Mouse (Mus musculus) hindbrain, embryonic 14.5 days (tissue): Measurements from ENCODE around the gene Fcgr1. TPM values are rescaled to one million over a fixed set of nuclear protein-coding genes. Genes with fewer than 3 reads are reported as not detected.
A peak's percentile ranks its signal among the peaks of the same experiment; 100 is the strongest.
"Not testable (repeated sequence)": the region's sequence is repeated elsewhere in the genome, so short reads cannot be mapped to it uniquely, and the experiment has no call there.

Experiments
- ATAC-seq: fragments of 200-750 bp; cut with Nextera tagmentation; 2 replicates; pipeline ENCODE4 v1.8.0; 2017; ENCODE audit warnings: moderate number of reproducible peaks, mild to moderate bottlenecking, moderate TSS enrichment, moderate library complexity; ENCODE audit not compliant: low FRiP score
- DNase-seq: peaks from one replicate; pipeline ENCODE4 v3.0.0-alpha.2; 2015; ENCODE audit warnings: low spot score
- H3K27ac ChIP-seq: fragments of 300-500 bp; sonication (generic); 2 replicates; pipeline ENCODE4 v1.5.1; 2014; ENCODE audit warnings: mild to moderate bottlenecking, moderate library complexity
- H3K27me3 ChIP-seq: fragments of 300-500 bp; sonication (generic); 2 replicates; pipeline ENCODE4 v1.6.1; 2014; ENCODE audit warnings: mild to moderate bottlenecking, low read length, mixed read lengths; ENCODE audit not compliant: control insufficient read depth, insufficient read depth
- H3K36me3 ChIP-seq: fragments of 300-500 bp; sonication (generic); replicated peaks from 2 replicates; pipeline ENCODE4 v1.6.1; 2014; ENCODE audit not compliant: control insufficient read depth, insufficient read depth
- H3K4me1 ChIP-seq: fragments of 300-500 bp; sonication (generic); replicated peaks from 2 replicates; pipeline ENCODE4 v1.6.1; 2014; ENCODE audit warnings: antibody characterized with exemption, low read length, mixed read lengths; ENCODE audit not compliant: control insufficient read depth, insufficient read depth
- H3K4me2 ChIP-seq: fragments of 300-500 bp; sonication (generic); replicated peaks from 2 replicates; pipeline ENCODE4 v1.6.1; 2014; ENCODE audit warnings: mild to moderate bottlenecking, moderate library complexity
- H3K4me3 ChIP-seq: fragments of 300-500 bp; sonication (generic); replicated peaks from 2 replicates; pipeline ENCODE4 v1.5.1; 2014; ENCODE audit warnings: mild to moderate bottlenecking, low read length
- H3K9ac ChIP-seq: fragments of 300-500 bp; sonication (generic); 2 replicates; pipeline ENCODE4 v1.6.1; 2014
- H3K9me3 ChIP-seq: fragments of 300-500 bp; sonication (generic); 2 replicates; pipeline ENCODE4 v1.6.1; 2016; ENCODE audit warnings: low read length; ENCODE audit not compliant: control insufficient read depth
- WGBS: fragments of 180-500 bp; shearing (Covaris S2); extraction: QIAGEN DNeasy Blood & Tissue Kit; methylation state at CpG from one replicate; pipeline ENCODE4 v1.1.7; 2014; 5-methylcytosine and 5-hydroxymethylcytosine counted together
- polyA plus RNA-seq: library from polyadenylated mRNA; unstranded; fragments of >200 nt; fragmentation: Nextera tagmentation; extraction: Ambion mirVana; gene quantifications from 2 replicates; pipeline ENCODE4 v1.2.1, GENCODE M21; 2014

The Fcgr1 gene
- polyA plus RNA-seq, 1 experiment from 2014 or later, result 3.1 TPM

- ATAC-seq, result no peak
- H3K36me3 ChIP-seq, result no peaks in the 10 kb centered on the region
- H3K4me3 ChIP-seq, result peak overlapping the region; percentile 20
- H3K9me3 ChIP-seq, result no peaks in the 10 kb centered on the region
- H3K27ac ChIP-seq, result no peak overlapping the region
- no peak for DNase-seq
- 4% methylated on average over 11 of the region's 11 CpGs for WGBS
- H3K27me3 ChIP-seq, result no peaks in the 10 kb centered on the region
- peak overlapping the region; percentile 36 for H3K4me2 ChIP-seq
- H3K4me1 ChIP-seq, result peaks cover 15% of the 10 kb centered on the region; the same call in 1 of the 2 replicates
- H3K9ac ChIP-seq, result peak overlapping the region; percentile 40
Observed at GRCm38 (mm10) chr3:96247356-96248140, 46.2 kb downstream of the Fcgr1 start.

- peak; percentile 90 for ATAC-seq
- Histone ChIP-seq H3K4me3 (peak within 1 kb of the TSS; percentile 28), H3K9ac (peak within 1 kb of the TSS; percentile 40), H3K4me2 (peak within 1 kb of the TSS; percentile 46), H3K27ac (0 out of 2 replicates have a peak within 1 kb of the TSS, but pooled peaks have one; percentile 47), H3K4me1 (peaks cover 15% of the 10 kb centered on the region; the same call in 1 of the 2 replicates)
- H3K36me3 ChIP-seq, H3K9me3 ChIP-seq, DNase-seq, H3K27me3 ChIP-seq: not testable (repeated sequence)
- WGBS, result no CpG with 5 or more reads among the region's 47 CpGs
Observed at GRCm38 (mm10) chr3:96246427-96246856, 47.3 kb downstream of the Fcgr1 start, which contains the start of gene Hist2h3c1. Hist2h3c1 (plus strand) TSS chr3:96246685.

- H3K4me1 ChIP-seq, result peaks cover 15% of the 10 kb centered on the region; the same call in 1 of the 2 replicates
- H3K4me3 ChIP-seq, result peak overlapping the region; percentile 28
- 0 out of 2 replicates have a peak overlapping the region, but pooled peaks have one; percentile 47 for H3K27ac ChIP-seq
- DNase-seq, ATAC-seq, H3K27me3 ChIP-seq, H3K9me3 ChIP-seq, H3K36me3 ChIP-seq, H3K9ac ChIP-seq: not testable (repeated sequence)
- WGBS, result 0% methylated on average over 10 of the region's 21 CpGs
- H3K4me2 ChIP-seq, result peak overlapping the region; percentile 46
Observed at GRCm38 (mm10) chr3:96246018-96246417, 47.8 kb downstream of the Fcgr1 start.

- not testable (repeated sequence) for H3K36me3 ChIP-seq, H3K27me3 ChIP-seq, H3K9me3 ChIP-seq
- Histone ChIP-seq H3K4me1 (peaks cover 19% of the 10 kb centered on the region; the same call in 1 of the 2 replicates), H3K27ac (peak within 1 kb of the TSS; percentile 95), H3K9ac (peak within 1 kb of the TSS; percentile 80), H3K4me2 (peak within 1 kb of the TSS; percentile 80), H3K4me3 (peak within 1 kb of the TSS; percentile 44)
- WGBS, result 1% methylated on average over 31 of the region's 88 CpGs
- peak; percentile 93 for ATAC-seq
- DNase-seq, result peak; percentile 67
Observed at GRCm38 (mm10) chr3:96245003-96245886, 48.5 kb downstream of the Fcgr1 start, which contains the start of gene Hist2h2aa1. Hist2h2aa1 (plus strand) TSS chr3:96245497.

GRCm38 (mm10) chr3:96243921-96244572 lies 49.7 kb downstream of the Fcgr1 start:
- Histone ChIP-seq H3K4me2 (peak overlapping the region; percentile 80), H3K9ac (peak overlapping the region; percentile 80; the same call in 1 of the 2 replicates), H3K4me3 (peak overlapping the region; percentile 44), H3K9me3 (no peaks in the 10 kb centered on the region), H3K4me1 (peaks cover 19% of the 10 kb centered on the region; the same call in 1 of the 2 replicates), H3K27me3 (no peaks in the 10 kb centered on the region), H3K27ac (peak overlapping the region; percentile 95), H3K36me3 (no peaks in the 10 kb centered on the region)
- 88% methylated on average over 7 of the region's 7 CpGs for WGBS
- ATAC-seq, result no peak
- DNase-seq, result no peak

GRCm38 (mm10) chr3:96240799-96241197 lies 53.0 kb downstream of the Fcgr1 start:
- Histone ChIP-seq H3K27me3 (no peaks in the 10 kb centered on the region), H3K4me2 (peak overlapping the region; percentile 51), H3K9ac (peak overlapping the region; percentile 52), H3K4me1 (peaks cover 22% of the 10 kb centered on the region), H3K27ac (peak overlapping the region; percentile 80), H3K9me3 (no peaks in the 10 kb centered on the region), H3K36me3 (no peaks in the 10 kb centered on the region), H3K4me3 (peak overlapping the region; percentile 25)
- ATAC-seq (no peak), DNase-seq (no peak)
- WGBS, result 70% methylated on average over 9 of the region's 9 CpGs

- H3K4me2 ChIP-seq, result peak within 1 kb of the TSS; percentile 51
- DNase-seq, result peak; percentile 67
- H3K27me3 ChIP-seq, H3K36me3 ChIP-seq, H3K9me3 ChIP-seq: not testable (repeated sequence)
- H3K27ac ChIP-seq, result peak within 1 kb of the TSS; percentile 80
- H3K4me3 ChIP-seq, result peak within 1 kb of the TSS; percentile 27
- H3K9ac ChIP-seq, result peak within 1 kb of the TSS; percentile 52
- ATAC-seq, result peak; percentile 92
- peaks cover 22% of the 10 kb centered on the region for H3K4me1 ChIP-seq
- 7% methylated on average over 17 of the region's 85 CpGs for WGBS
Observed at GRCm38 (mm10) chr3:96239949-96240798, 53.6 kb downstream of the Fcgr1 start, which contains the start of gene Hist2h2aa2. Hist2h2aa2 (minus strand) TSS chr3:96240276.
